Mouse (Mus musculus): ENCODE results near the gene Hapln2.

Hapln2 gene

DNA sequence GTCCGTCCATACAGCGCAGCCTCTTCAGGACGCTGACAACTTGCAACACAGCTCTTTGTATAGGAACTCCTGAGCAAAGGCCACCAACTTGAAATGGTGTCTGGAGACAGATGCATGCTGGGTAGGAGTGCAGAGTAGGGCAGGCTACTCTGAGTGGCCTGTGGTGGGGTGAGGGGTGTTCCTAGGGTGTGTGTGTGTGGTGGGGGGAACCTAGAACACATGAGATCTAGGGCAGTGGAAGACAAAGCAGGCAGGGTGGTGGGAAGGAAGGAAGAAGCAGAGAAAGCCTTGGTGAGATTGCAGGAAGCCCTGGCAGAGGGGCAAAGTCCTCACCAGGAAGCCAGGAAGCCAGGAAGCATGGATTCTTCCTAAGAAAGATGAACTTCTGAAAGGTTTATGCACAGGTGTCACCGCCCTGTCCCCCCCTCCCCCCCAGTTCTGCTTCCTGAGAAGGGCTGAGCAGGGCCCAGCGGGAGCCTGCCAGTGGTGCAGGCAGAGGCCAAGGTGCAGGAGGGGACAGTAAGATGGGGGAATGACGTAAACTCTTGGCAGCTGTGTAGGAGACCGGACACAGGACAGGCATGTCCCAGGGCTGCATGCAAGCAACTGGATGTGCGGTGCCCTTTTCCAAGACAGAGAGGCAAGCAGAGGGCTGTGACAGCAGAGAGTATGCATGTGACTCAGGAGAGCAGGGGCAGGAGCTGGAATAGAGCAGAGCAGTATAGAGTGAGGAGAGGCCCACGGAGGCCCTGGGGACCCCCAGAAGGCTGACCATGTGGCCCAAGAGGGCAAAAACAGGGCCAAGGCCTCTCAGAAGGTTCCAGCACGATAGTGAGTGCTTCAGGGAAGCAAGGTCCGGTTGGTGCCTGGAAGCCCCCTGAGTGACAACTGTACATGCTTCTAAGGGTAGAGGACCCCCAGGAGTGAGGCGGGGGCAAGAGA is 45.2 kb downstream of the Hapln2 start:
- no peak for DNase-seq (ENCODE audit: low spot score in 2 of 2)

DNA sequence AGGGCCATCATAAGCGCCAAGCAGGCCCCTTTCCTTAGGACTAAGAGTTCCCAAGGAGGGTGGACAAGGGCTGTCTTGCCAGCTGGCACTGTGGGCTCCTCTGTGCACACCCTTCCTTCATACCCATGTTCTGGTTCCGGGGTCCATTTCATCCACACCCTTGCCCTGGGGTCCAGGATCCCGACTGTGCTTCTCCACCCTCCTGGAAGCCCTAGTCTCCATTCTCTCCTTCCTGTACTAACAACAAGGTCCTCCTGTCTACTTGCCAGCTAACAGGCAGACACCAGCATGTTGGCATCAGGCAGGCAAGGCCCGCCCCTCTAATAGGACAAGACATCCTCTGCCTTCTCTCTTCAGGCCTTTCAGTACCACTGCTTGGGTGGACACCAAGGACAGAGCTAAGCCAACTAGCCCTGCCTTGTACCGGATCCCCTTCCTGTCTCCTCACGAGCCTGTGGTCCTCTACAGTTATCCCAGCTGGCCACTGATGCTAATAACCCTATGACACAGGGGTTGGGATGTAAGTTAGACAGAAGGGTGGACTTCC is 46.1 kb downstream of the Hapln2 start:
- no peak for DNase-seq (ENCODE audit: low spot score in 2 of 2)

DNA sequence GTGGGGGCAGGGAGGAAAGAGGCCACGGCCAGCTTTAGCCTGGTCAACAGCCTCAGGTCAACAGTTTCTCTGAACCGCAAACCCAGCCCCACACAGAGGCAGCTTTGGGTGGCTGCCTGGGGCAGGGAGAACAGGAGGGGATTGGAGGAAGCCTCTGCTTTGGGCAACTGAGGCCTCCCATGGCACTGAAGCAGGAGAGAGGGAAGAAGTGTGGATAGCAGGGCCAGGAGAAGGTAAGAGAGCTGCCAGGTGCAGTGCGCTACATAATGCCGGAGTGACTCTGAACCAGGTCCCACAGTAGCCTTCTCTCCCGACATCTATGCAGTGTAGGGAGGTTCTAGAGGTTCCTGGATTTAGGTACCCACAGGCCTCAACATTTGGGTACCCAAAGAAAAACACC is 46.7 kb downstream of the Hapln2 start:
- no peak for DNase-seq (ENCODE audit: low spot score in 2 of 2)

DNA sequence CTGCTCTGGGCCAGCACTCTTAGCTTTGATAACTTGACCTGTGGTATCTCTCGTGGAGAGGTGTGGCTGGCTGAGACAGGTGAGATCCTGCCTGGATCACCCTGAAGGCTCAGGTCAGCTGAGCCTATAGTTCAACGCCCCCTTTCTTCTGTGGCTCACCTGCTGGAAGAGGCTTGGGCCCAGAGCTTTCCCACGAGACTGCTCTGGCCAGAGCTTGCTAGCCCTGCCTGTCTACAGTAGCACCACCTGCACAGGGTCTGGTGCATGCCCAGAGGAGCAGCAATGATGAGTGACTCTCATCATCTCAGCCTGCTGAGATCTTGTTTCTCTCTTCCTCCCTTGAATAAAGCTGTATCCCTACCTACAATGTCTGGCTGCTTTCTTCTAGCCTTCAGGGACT is 47.3 kb downstream of the Hapln2 start:
- no peak for DNase-seq (ENCODE audit: low spot score in 2 of 2)

DNA sequence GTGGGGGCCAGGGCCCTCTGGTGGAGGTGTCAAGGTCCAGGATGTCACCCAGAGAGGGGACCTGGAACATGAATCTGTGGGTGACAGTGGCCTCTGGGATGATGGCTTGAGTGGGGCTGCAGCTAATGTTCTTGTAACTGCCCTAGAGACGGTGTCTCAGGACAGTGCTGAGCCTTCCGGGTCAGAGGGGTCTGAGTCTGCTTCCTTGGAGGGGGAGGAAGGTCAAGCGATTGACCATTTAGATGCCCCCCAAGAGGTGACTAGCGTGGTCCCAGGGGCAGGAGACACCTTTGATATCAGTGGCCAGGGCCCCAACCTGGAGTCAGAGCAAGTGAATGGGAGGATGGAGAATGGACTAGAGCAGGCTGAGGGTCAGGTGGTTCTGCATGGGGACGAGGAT is 47.9 kb downstream of the Hapln2 start:
- no peak for DNase-seq (ENCODE audit: low spot score in 2 of 2)

DNA sequence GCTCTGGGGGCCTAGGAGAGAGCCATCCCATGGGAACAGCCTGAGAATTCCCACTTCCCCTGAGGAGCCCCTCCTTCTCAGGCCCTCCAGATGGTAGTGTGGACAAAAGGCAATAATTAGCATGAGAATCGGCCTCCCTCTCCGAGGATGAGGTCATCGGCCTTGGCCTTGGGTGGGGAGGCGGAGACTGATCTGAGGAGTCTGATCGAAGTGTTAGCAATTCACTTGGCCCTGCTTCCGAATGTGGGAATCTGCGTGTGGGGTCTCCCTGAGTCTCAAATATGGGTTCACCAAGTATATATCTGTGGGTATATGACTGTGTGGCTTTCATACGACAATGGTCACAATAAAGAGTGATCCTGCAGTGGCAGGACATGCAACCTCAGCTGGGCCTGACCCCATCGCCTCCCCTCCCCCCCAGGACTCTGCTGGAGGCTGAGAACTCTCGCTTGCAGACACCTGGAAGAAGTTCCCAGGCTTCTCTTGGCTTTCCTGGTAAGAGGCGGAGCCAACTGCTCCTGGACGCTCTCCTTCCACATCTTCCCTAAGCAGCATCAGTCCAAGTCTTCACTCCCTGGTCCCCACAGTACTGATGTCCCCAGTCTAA is 52.9 kb downstream of the Hapln2 start:
- no peak for DNase-seq (ENCODE audit: low spot score in 2 of 2)

DNA sequence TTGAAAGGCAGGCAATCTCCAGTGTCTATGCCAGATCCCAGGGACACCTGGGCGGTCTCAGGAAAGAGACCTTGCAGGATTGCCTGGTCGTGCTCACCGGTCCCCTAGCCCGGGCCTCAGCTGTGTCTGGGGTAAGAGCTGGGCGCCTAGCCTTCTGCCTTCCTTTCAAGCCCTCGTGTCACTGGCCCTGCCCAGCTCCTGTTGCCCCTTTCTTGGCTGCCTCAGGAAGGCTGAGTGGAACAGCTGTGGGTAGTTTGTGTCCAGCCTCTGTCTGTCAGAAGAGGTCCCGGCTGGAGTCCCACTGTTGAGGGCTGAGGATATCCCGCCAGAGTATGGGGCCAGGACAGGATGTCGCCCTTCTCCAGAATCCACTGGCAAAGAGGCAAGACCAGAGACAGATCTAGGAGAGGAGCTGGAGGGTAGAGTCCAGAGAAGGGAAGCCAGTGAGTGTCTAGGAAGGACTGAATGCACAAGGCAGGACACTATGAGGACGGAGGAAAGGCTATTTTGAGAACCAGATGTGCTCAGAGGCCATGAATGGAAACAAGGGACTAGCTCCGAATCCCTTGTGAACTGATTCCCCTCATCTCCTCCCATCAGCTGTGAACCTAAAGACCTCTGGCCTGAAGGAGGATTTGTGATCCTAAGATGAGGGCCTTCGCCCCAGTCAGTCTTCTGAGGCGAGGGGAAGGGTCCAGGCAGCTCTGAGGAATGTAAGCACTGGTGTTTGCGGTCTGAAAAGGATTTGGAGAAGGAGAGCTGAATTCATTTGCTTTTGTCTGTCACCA is 53.6 kb downstream of the Hapln2 start:
- no peak for DNase-seq (ENCODE audit: low spot score in 2 of 2)

DNA sequence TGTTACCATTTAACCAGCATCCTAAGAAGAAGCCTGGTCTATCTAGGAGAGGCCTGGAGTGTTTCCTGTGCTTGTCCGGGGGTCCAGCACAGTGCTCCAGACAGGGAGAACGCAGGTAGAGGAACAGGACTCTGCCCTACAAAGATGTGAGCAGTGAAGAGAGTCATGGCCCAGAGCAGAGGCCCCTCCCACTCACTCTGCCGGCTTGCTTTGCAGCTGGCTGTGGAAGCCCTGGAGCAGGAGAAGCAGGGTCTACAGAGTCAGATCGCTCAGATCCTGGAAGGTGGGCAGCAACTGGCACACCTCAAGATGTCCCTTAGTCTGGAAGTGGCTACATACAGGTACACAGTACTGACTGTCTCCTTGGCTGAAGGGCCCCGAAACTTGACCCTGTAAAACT is 54.6 kb downstream of the Hapln2 start:
- DNase-seq (ENCODE audit: low spot score in 2 of 2) = no peak

DNA sequence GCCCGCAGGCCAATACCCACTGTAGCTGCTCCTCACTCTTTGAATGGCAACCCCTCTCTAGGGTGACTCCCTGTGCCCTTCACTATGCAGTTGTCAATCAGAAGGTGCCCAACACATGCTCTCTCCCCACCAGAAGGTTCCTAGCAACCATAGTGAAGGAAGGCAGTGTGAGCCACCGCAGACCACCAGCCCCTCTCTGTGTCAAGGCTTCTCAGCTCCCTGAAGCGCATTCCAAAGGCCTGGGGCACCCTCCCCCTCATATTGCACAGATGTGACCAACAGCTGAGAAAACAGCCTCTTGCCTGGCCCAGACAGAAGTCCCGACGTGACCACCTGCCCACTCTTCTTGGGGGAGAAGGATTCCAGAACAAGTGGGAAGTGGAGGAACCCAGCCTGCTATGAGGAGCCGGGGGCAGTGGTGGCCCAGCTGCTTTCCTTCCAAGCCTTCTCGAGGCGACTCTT is 55.1 kb downstream of the Hapln2 start:
- DNase-seq (ENCODE audit: low spot score in 2 of 2) = no peak
